Mouse (Mus musculus): ENCODE data around the gene Fzd5. TPM values are rescaled to one million over a fixed set of nuclear protein-coding genes. Genes with fewer than 3 reads are reported as not detected.

Fzd5 gene
- polyA plus RNA-seq, 1 experiment from 2014 or later = 1.9 TPM

DNA sequence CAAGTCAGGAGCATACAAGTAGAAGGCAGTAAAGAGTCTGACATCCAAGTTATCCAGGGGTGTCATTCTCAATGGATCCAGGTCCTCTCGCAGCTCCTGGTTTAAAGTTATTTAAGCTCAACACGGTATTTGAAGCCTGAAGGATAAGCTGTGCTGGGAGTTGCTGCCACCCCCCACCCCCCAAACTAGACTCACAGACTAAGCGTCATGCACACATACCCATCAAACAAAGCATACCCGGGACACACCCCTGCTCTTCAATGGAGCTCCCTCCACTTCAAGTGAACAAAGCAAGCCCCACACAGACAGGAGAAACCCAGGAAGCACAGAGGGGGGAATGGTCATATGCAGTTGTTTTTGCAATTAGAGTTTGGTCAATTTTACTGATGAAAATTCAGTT lies 7.5 kb downstream of the Fzd5 start:
- Histone ChIP-seq H3K4me3 (ENCODE audit: low read depth, low read length) (no peak overlapping the region), H3K9me3 (replicated peaks; ENCODE audit: control insufficient read depth, low read length) (no peaks in the 10 kb centered on the region), H3K4me1 (ENCODE audit: control insufficient read depth, low read depth, low read length) (peaks cover 38% of the 10 kb centered on the region), H3K9ac (ENCODE audit: low read depth, low read length) (no peak overlapping the region), H3K27ac (ENCODE audit: low read length) (no peak overlapping the region), H3K4me2 (ENCODE audit: low read depth, low read length) (no peak overlapping the region), H3K27me3 (ENCODE audit: control insufficient read depth, insufficient read depth, low read depth, low read length) (peaks cover 3% of the 10 kb centered on the region), H3K36me3 (ENCODE audit: control insufficient read depth, insufficient read depth) (peaks cover 19% of the 10 kb centered on the region)
- ATAC-seq (ENCODE audit: low read depth) = no peak
- 77% methylated on average over 4 of the region's 4 CpGs for WGBS (ENCODE audit: insufficient replicate concordance)

- 78% methylated on average over 10 of the region's 10 CpGs for WGBS (ENCODE audit: insufficient replicate concordance)
- Histone ChIP-seq H3K9me3 (replicated peaks; ENCODE audit: control insufficient read depth, low read length) (no peaks in the 10 kb centered on the region), H3K36me3 (ENCODE audit: control insufficient read depth, insufficient read depth) (no peaks in the 10 kb centered on the region), H3K4me2 (ENCODE audit: low read depth, low read length) (no peak overlapping the region), H3K27ac (ENCODE audit: low read length) (no peak overlapping the region), H3K4me3 (ENCODE audit: low read depth, low read length) (no peak overlapping the region), H3K4me1 (ENCODE audit: control insufficient read depth, low read depth, low read length) (no peaks in the 10 kb centered on the region), H3K9ac (ENCODE audit: low read depth, low read length) (no peak overlapping the region), H3K27me3 (ENCODE audit: control insufficient read depth, insufficient read depth, low read depth, low read length) (no peaks in the 10 kb centered on the region)
- ATAC-seq (ENCODE audit: low read depth) = no peak
These were observed 16.4 kb downstream of the Fzd5 start for GRCm38 (mm10) chr1:64721034-64721587.

DNA sequence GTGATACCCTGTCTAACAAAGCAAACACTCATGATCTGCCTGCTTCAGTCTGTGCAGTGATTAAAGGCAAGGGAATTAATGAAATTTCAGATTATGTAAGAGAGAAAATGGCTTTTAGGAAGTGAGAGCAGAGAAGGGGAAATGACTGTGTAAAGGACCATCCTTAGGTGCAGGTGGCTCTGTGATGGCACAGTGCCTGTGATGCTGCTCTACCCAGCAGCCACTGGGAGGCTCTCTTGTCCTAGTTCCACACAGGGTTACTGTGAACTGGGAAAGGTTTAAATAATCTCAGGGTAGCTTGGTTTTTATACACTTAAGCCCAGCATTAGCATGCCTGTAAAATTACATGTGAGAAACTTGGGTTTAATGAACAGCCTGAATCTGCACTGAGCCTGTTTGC lies 20.0 kb downstream of the Fzd5 start:
- Histone ChIP-seq H3K27me3 (ENCODE audit: control insufficient read depth, insufficient read depth, low read depth, low read length) (no peaks in the 10 kb centered on the region), H3K4me3 (ENCODE audit: low read depth, low read length) (no peak overlapping the region), H3K9me3 (replicated peaks; ENCODE audit: control insufficient read depth, low read length) (no peaks in the 10 kb centered on the region), H3K36me3 (ENCODE audit: control insufficient read depth, insufficient read depth) (no peaks in the 10 kb centered on the region), H3K4me1 (ENCODE audit: control insufficient read depth, low read depth, low read length) (peaks cover 5% of the 10 kb centered on the region), H3K9ac (ENCODE audit: low read depth, low read length) (no peak overlapping the region), H3K4me2 (ENCODE audit: low read depth, low read length) (no peak overlapping the region), H3K27ac (ENCODE audit: low read length) (no peak overlapping the region)
- ATAC-seq (ENCODE audit: low read depth) = peak; percentile 71; the same call in 1 of the 2 replicates

- H3K27me3 ChIP-seq (ENCODE audit: control insufficient read depth, insufficient read depth, low read depth, low read length) = no peaks in the 10 kb centered on the region
- no peak overlapping the region for H3K27ac ChIP-seq (ENCODE audit: low read length)
- peaks cover 5% of the 10 kb centered on the region for H3K4me1 ChIP-seq (ENCODE audit: control insufficient read depth, low read depth, low read length)
- no peak overlapping the region for H3K9ac ChIP-seq (ENCODE audit: low read depth, low read length)
- ATAC-seq (ENCODE audit: low read depth) = no peak
- no peak overlapping the region for H3K4me3 ChIP-seq (ENCODE audit: low read depth, low read length)
- H3K4me2 ChIP-seq (ENCODE audit: low read depth, low read length) = no peak overlapping the region
- no peaks in the 10 kb centered on the region for H3K36me3 ChIP-seq (ENCODE audit: control insufficient read depth, insufficient read depth)
- H3K9me3 ChIP-seq (replicated peaks; ENCODE audit: control insufficient read depth, low read length) = no peaks in the 10 kb centered on the region
- WGBS (ENCODE audit: insufficient replicate concordance) = 74% methylated on average over 7 of the region's 7 CpGs
These were observed 20.8 kb downstream of the Fzd5 start for GRCm38 (mm10) chr1:64716589-64717304.

- H3K4me2 ChIP-seq (ENCODE audit: low read depth, low read length) = no peak overlapping the region
- H3K27ac ChIP-seq (ENCODE audit: low read length) = no peak overlapping the region
- ATAC-seq (ENCODE audit: low read depth) = peak; percentile 48; the same call in 1 of the 2 replicates
- no peaks in the 10 kb centered on the region for H3K36me3 ChIP-seq (ENCODE audit: control insufficient read depth, insufficient read depth)
- no peak overlapping the region for H3K9ac ChIP-seq (ENCODE audit: low read depth, low read length)
- peaks cover 5% of the 10 kb centered on the region for H3K4me1 ChIP-seq (ENCODE audit: control insufficient read depth, low read depth, low read length)
- H3K9me3 ChIP-seq (replicated peaks; ENCODE audit: control insufficient read depth, low read length) = no peaks in the 10 kb centered on the region
- WGBS (ENCODE audit: insufficient replicate concordance) = 51% methylated on average over 2 of the region's 2 CpGs
- H3K27me3 ChIP-seq (ENCODE audit: control insufficient read depth, insufficient read depth, low read depth, low read length) = no peaks in the 10 kb centered on the region
- no peak overlapping the region for H3K4me3 ChIP-seq (ENCODE audit: low read depth, low read length)
These were observed 22.1 kb downstream of the Fzd5 start for GRCm38 (mm10) chr1:64715458-64715857.

- H3K36me3 ChIP-seq (ENCODE audit: control insufficient read depth, insufficient read depth) = no peaks in the 10 kb centered on the region
- no peak overlapping the region for H3K4me2 ChIP-seq (ENCODE audit: low read depth, low read length)
- H3K4me3 ChIP-seq (ENCODE audit: low read depth, low read length) = no peak overlapping the region
- H3K27ac ChIP-seq (ENCODE audit: low read length) = no peak overlapping the region
- H3K9ac ChIP-seq (ENCODE audit: low read depth, low read length) = no peak overlapping the region
- no peaks in the 10 kb centered on the region for H3K9me3 ChIP-seq (replicated peaks; ENCODE audit: control insufficient read depth, low read length)
- 72% methylated on average over 14 of the region's 14 CpGs for WGBS (ENCODE audit: insufficient replicate concordance)
- no peak for ATAC-seq (ENCODE audit: low read depth)
- H3K27me3 ChIP-seq (ENCODE audit: control insufficient read depth, insufficient read depth, low read depth, low read length) = no peaks in the 10 kb centered on the region
- H3K4me1 ChIP-seq (ENCODE audit: control insufficient read depth, low read depth, low read length) = peaks cover 5% of the 10 kb centered on the region
These were observed 25.4 kb downstream of the Fzd5 start for GRCm38 (mm10) chr1:64712006-64712760.

- H3K36me3 ChIP-seq (ENCODE audit: control insufficient read depth, insufficient read depth) = no peaks in the 10 kb centered on the region
These were observed 27.7 kb downstream of the Fzd5 start for GRCm38 (mm10) chr1:64709891-64710290.

DNA sequence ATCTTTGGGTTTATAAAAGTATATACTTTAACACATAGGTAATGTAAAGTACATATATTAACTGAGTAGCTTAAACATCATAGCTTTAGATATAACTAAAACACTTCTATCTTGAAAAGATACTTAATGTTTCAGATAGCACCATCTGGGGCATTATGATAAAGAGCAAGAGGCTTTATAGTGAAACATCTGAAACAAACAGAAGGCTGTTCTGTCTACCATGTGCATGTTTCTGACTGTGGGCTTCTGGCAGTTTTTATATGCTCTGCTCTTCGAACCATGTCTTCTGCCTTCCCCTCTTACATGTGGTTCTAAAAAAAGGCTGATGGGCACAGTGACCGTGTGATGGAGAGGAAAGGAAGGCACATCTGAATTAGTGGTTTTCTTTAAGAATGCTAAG lies 30.9 kb downstream of the Fzd5 start:
- Histone ChIP-seq H3K27me3 (ENCODE audit: control insufficient read depth, insufficient read depth, low read depth, low read length) (no peaks in the 10 kb centered on the region), H3K9me3 (replicated peaks; ENCODE audit: control insufficient read depth, low read length) (no peaks in the 10 kb centered on the region), H3K36me3 (ENCODE audit: control insufficient read depth, insufficient read depth) (no peaks in the 10 kb centered on the region), H3K4me3 (ENCODE audit: low read depth, low read length) (no peak overlapping the region), H3K4me2 (ENCODE audit: low read depth, low read length) (no peak overlapping the region), H3K9ac (ENCODE audit: low read depth, low read length) (no peak overlapping the region), H3K27ac (ENCODE audit: low read length) (no peak overlapping the region), H3K4me1 (ENCODE audit: control insufficient read depth, low read depth, low read length) (no peaks in the 10 kb centered on the region; the same call in 1 of the 2 replicates)
- ATAC-seq (ENCODE audit: low read depth) = peak; percentile 51; the same call in 1 of the 2 replicates
- WGBS (ENCODE audit: insufficient replicate concordance) = 45% methylated on average over 2 of the region's 2 CpGs

More at GRCm38 (mm10) chr1:64709891-64710290, 27.7 kb downstream of the Fzd5 start:
- Histone ChIP-seq H3K27me3 (ENCODE audit: control insufficient read depth, insufficient read depth, low read depth, low read length) (no peaks in the 10 kb centered on the region), H3K4me1 (ENCODE audit: control insufficient read depth, low read depth, low read length) (no peaks in the 10 kb centered on the region; the same call in 1 of the 2 replicates), H3K27ac (ENCODE audit: low read length) (no peak overlapping the region), H3K9me3 (replicated peaks; ENCODE audit: control insufficient read depth, low read length) (no peaks in the 10 kb centered on the region), H3K4me2 (ENCODE audit: low read depth, low read length) (no peak overlapping the region), H3K9ac (ENCODE audit: low read depth, low read length) (no peak overlapping the region), H3K4me3 (ENCODE audit: low read depth, low read length) (no peak overlapping the region)
- 11% methylated on average over 2 of the region's 2 CpGs for WGBS (ENCODE audit: insufficient replicate concordance)
- ATAC-seq (ENCODE audit: low read depth) = no peak

DNA sequence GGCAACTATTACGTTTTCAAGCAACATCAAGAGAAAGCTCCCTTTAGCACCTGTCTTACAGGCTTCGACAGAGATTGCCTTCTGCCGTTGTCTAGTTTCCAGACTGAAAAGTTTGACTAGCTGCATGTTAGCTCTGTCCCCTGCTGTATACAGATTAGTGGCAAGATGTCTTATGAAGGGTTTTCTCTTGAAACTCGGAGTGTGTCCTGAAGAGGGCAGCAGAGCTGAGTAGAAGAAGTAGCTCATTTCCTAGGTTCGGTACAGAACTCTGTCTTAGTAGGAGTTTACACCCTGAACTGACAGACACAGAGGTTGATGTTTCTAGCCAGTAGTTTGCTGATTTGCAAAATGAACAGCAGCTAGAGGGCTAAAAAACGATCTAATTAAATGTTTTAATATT lies 32.3 kb downstream of the Fzd5 start:
- no peaks in the 10 kb centered on the region for H3K36me3 ChIP-seq (ENCODE audit: control insufficient read depth, insufficient read depth)
- H3K27me3 ChIP-seq (ENCODE audit: control insufficient read depth, insufficient read depth, low read depth, low read length) = no peaks in the 10 kb centered on the region
- no peaks in the 10 kb centered on the region for H3K9me3 ChIP-seq (replicated peaks; ENCODE audit: control insufficient read depth, low read length)
- H3K4me2 ChIP-seq (ENCODE audit: low read depth, low read length) = no peak overlapping the region
- 32% methylated on average over 6 of the region's 6 CpGs for WGBS (ENCODE audit: insufficient replicate concordance)
- peak; percentile 50; the same call in 1 of the 2 replicates for ATAC-seq (ENCODE audit: low read depth)
- H3K4me1 ChIP-seq (ENCODE audit: control insufficient read depth, low read depth, low read length) = no peaks in the 10 kb centered on the region; the same call in 1 of the 2 replicates
- H3K9ac ChIP-seq (ENCODE audit: low read depth, low read length) = no peak overlapping the region
- H3K27ac ChIP-seq (ENCODE audit: low read length) = no peak overlapping the region
- H3K4me3 ChIP-seq (ENCODE audit: low read depth, low read length) = no peak overlapping the region
